Mouse (Mus musculus) small intestine, adult 2 months (tissue): ENCODE measurements around the gene Olfr1105. TPM values are rescaled to one million over a fixed set of nuclear protein-coding genes. Genes with fewer than 3 reads are reported as not detected.

Experiments used
- H3K27ac ChIP-seq: fragments of 200-500 bp; 2 replicates; pipeline ENCODE4 v1.5.1; 2012; ENCODE audit warnings: low read depth, low read length, control low read depth, inconsistent platforms; ENCODE audit not compliant: insufficient read depth
- H3K27me3 ChIP-seq: fragments of 200-500 bp; 2 replicates; pipeline ENCODE4 v1.6.1; 2012; ENCODE audit warnings: mild to moderate bottlenecking, moderate library complexity, low read length, inconsistent platforms; ENCODE audit not compliant: control insufficient read depth, insufficient read depth
- H3K36me3 ChIP-seq: fragments of 200-500 bp; 2 replicates; pipeline ENCODE4 v1.6.1; 2012; ENCODE audit warnings: mild to moderate bottlenecking, low read length, control low read depth, inconsistent platforms; ENCODE audit not compliant: control insufficient read depth, insufficient read depth
- H3K4me1 ChIP-seq: fragments of 200-500 bp; 2 replicates; pipeline ENCODE4 v1.6.1; 2012; ENCODE audit warnings: low read length, inconsistent platforms, mixed read lengths; ENCODE audit not compliant: control insufficient read depth, insufficient read depth, insufficient read length
- H3K4me3 ChIP-seq: fragments of 200-500 bp; 2 replicates; pipeline ENCODE4 v1.5.1; 2012; ENCODE audit warnings: low read depth, mild to moderate bottlenecking, control low read depth, inconsistent platforms, low read length, moderate library complexity
- CTCF ChIP-seq: fragments of 200-500 bp; IDR thresholded peaks from 2 replicates; pipeline ENCODE4 v1.5.1; 2012; ENCODE audit warnings: low read depth, mild to moderate bottlenecking, control low read depth, inconsistent platforms, low read length, moderate library complexity, mixed read lengths; ENCODE audit not compliant: insufficient replicate concordance, insufficient read length; ENCODE audit errors: extremely low read depth
- POLR2A ChIP-seq: fragments of 200-500 bp; IDR thresholded peaks from 2 replicates; pipeline ENCODE4 v1.6.1; 2012; ENCODE audit warnings: low read depth, mild to moderate bottlenecking, control low read depth, inconsistent platforms, low read length, moderate library complexity
- WGBS: fragments of 180-500 bp; shearing (Covaris S2); methylation state at CpG from one replicate; pipeline ENCODE4 v1.1.7; 2018; 5-methylcytosine and 5-hydroxymethylcytosine counted together
- polyA plus RNA-seq: library from polyadenylated mRNA; depleted of rRNA; stranded (reverse); fragments of >200 nt; gene quantifications from 2 replicates; pipeline ENCODE4 v1.2.3, GENCODE M21; 2012; rRNA removed

Gene Olfr1105
- polyA plus RNA-seq = not detected in 2 replicates

DNA sequence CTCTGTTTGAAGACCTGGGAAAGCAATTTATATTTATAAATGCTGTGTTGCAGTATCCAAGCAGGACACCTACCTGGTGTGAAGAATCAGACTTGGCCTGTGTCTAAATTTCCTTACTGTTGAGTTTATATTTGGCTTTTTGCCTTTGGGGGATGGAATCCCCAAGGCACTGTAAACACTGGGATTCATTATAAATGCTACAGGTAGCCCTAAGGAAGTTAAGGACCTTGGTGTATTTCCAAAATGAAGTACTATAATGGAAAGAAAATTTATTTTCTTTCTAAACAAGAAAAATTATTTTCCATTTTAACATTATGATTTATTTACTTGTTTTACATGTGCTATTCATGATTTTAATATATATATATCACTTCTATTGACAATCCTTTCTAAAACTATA lies at the start of gene Olfr1105:
TSS of gene Olfr1105 (minus strand) at position 101 of the 400 bp plus-strand sequence.
- H3K4me3 ChIP-seq = no peak within 1 kb of the TSS
- no peaks in the 10 kb centered on the region for H3K4me1 ChIP-seq

DNA sequence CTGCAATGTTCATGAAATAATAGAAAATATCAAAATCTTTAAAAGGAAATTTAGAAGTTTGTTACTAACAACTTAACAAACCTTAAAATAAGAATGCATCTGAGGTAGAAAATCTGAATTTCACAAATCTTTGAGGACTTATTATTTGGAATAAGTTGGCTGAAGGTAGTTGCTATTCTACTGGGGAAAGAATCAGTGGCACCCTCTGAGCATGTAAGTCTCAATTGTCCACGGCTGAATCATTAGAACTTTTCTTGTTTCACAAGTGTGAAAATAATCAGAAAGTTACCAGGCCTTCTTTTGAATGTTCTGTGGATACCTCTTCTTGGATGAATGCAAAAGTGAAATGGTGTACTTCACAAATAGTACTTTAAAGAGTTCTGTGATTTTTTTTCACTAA lies 39.4 kb upstream of the Olfr1105 start, which contains the start of gene Olfr1107:
TSS of gene Olfr1107 (minus strand) at position 101 of the 400 bp plus-strand sequence.
- no peaks in the 10 kb centered on the region for H3K27me3 ChIP-seq
- H3K4me1 ChIP-seq = no peaks in the 10 kb centered on the region
- H3K4me3 ChIP-seq = no peak within 1 kb of the TSS
- 70% methylated on average over 1 of the region's 1 CpGs for WGBS
- no peak within 1 kb of the TSS for H3K27ac ChIP-seq
- TF ChIP-seq POLR2A = no peak
- TF ChIP-seq CTCF = no peak
- H3K36me3 ChIP-seq = no peaks in the 10 kb centered on the region

More for the DNA sequence above, at the start of gene Olfr1105:
- no peak within 1 kb of the TSS for H3K27ac ChIP-seq
- no peaks in the 10 kb centered on the region for H3K27me3 ChIP-seq
- H3K36me3 ChIP-seq = no peaks in the 10 kb centered on the region
- TF ChIP-seq POLR2A (no peak), CTCF (no peak)

DNA sequence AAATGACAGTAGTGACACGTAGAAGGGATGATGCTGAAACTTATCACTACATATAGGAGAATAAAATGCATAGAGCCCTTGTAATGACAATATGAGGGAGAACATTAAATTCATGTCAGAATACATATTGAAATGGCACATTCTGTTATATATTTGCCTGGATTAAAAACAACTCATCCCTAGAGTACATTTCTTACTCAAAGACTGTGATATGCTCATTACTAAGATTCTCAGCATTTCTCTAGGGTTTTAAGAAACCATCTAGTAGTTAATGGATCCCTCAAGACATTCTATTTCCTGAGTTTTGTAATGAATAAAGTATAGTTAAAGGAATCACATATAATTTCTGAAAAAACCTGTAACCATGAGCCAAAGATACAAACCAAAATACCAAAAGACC lies 15.8 kb upstream of the Olfr1105 start, which contains the start of gene Olfr1106:
TSS of gene Olfr1106 (minus strand) at position 101 of the 400 bp plus-strand sequence.
- Histone ChIP-seq H3K4me1 (no peaks in the 10 kb centered on the region), H3K4me3 (no peak within 1 kb of the TSS), H3K27me3 (no peaks in the 10 kb centered on the region), H3K36me3 (no peaks in the 10 kb centered on the region), H3K27ac (no peak within 1 kb of the TSS)
- TF ChIP-seq CTCF = no peak
- TF ChIP-seq POLR2A = no peak
- WGBS = 49% methylated on average over 1 of the region's 1 CpGs

DNA sequence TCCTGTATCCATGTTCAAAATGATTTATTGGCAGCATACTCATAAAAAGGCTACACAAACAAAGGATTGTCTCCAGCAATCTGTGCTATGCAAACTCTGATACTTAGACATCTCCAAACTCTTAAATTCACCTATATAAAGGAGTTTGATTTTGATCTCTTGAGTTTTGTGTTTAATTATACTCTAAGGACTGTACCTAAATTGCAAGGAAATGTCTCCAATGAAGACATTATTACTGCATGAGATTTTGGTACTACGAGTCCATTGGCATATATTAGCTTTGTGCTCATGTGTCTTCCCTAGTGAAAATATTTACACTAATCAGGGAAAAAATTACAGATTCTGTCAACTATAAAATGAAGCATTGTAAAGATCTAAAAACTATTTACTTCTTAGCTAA lies 9.4 kb downstream of the Olfr1105 start, which contains the start of gene Olfr1104:
TSS of gene Olfr1104 (minus strand) at position 101 of the 400 bp plus-strand sequence.
- 81% methylated on average over 1 of the region's 1 CpGs for WGBS
- Histone ChIP-seq H3K27me3 (no peaks in the 10 kb centered on the region), H3K36me3 (no peaks in the 10 kb centered on the region), H3K27ac (no peak within 1 kb of the TSS), H3K4me3 (no peak within 1 kb of the TSS), H3K4me1 (no peaks in the 10 kb centered on the region)
- no peak for TF ChIP-seq POLR2A
- TF ChIP-seq CTCF = no peak

DNA sequence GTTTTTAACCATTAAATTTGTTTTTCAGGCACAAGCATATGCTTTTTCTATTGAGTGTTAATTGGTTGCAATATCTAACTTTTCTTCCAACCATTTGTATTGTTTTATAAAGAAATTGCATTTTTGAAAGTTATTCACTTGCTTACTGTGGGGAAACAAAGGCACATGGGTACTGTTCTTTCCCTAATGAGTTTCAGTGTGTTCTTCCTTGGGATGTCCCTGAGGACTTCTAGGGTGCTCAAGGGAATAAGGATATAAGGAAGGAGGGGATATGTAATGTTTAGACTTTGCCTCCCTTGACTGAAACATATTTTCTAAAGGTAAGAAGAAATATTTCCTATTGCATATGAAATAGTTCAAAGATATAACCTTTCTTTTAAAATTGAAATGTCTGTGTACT lies 38.2 kb downstream of the Olfr1105 start, which contains the start of gene Olfr1102:
TSS of gene Olfr1102 (plus strand) at position 301 of the 400 bp plus-strand sequence.
- TF ChIP-seq POLR2A (no peak), CTCF (no peak)
- no peaks in the 10 kb centered on the region for H3K36me3 ChIP-seq
- no peaks in the 10 kb centered on the region for H3K27me3 ChIP-seq
- no peaks in the 10 kb centered on the region for H3K4me1 ChIP-seq
- H3K4me3 ChIP-seq = no peak within 1 kb of the TSS
- no peak within 1 kb of the TSS for H3K27ac ChIP-seq

DNA sequence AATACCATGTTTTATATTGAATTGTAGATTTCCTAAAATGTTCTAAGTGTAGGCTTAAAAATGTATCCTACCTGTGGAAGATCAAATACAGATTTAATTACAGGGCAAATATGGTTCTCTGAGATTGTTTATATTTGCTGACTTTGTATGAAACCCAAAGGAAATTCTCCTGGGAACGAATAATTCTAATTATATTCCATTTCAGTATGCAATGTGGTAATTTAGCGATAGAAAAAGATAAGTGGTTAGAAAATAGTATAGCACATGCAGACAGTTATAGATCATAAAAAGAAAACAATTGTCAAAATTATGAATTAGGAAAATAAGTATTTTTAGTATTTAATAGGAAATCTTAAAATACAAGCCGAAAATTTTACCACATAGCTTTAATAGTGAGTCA lies 45.2 kb downstream of the Olfr1105 start, which contains the start of gene Olfr1101:
TSS of gene Olfr1101 (minus strand) at position 101 of the 400 bp plus-strand sequence.
- WGBS = 71% methylated on average over 3 of the region's 3 CpGs
- Histone ChIP-seq H3K27ac (no peak within 1 kb of the TSS), H3K4me1 (no peaks in the 10 kb centered on the region), H3K36me3 (no peaks in the 10 kb centered on the region), H3K27me3 (no peaks in the 10 kb centered on the region), H3K4me3 (no peak within 1 kb of the TSS)
- TF ChIP-seq POLR2A = no peak
- TF ChIP-seq CTCF = no peak

Other genes with a start within 250 kb of the Olfr1105 start
- gene Olfr141, start 226.5 kb downstream of the Olfr1105 start, polyA plus RNA-seq = not detected in 2 replicates
- gene Olfr1094, start 211.9 kb downstream of the Olfr1105 start, polyA plus RNA-seq = not detected in 2 replicates
- not detected in 2 replicates for gene Olfr1095, start 184.8 kb downstream of the Olfr1105 start, polyA plus RNA-seq
- gene Gm13723, start 161.7 kb downstream of the Olfr1105 start, polyA plus RNA-seq = not detected in 2 replicates
- not detected in 2 replicates for gene Olfr1097, start 144.3 kb downstream of the Olfr1105 start, polyA plus RNA-seq
- not detected in 2 replicates for gene Olfr1098, start 112.0 kb downstream of the Olfr1105 start, polyA plus RNA-seq
- not detected in 2 replicates for gene Olfr1099, start 75.8 kb downstream of the Olfr1105 start, polyA plus RNA-seq
- gene Olfr1100, start 56.6 kb downstream of the Olfr1105 start, polyA plus RNA-seq = not detected in 2 replicates
- gene Olfr1101, start 45.3 kb downstream of the Olfr1105 start, polyA plus RNA-seq = not detected in 2 replicates
- gene Olfr1102, start 38.1 kb downstream of the Olfr1105 start, polyA plus RNA-seq = not detected in 2 replicates
- gene Olfr1104, start 9.5 kb downstream of the Olfr1105 start, polyA plus RNA-seq = not detected in 2 replicates
- not detected in 2 replicates for gene Olfr1106, start 15.7 kb upstream of the Olfr1105 start, polyA plus RNA-seq
- gene Olfr1107, start 39.3 kb upstream of the Olfr1105 start, polyA plus RNA-seq = not detected in 2 replicates
- gene Olfr1109, start 59.5 kb upstream of the Olfr1105 start, polyA plus RNA-seq = not detected in 2 replicates
- not detected in 2 replicates for gene Olfr259, start 78.0 kb upstream of the Olfr1105 start, polyA plus RNA-seq
- gene Olfr1110, start 103.8 kb upstream of the Olfr1105 start, polyA plus RNA-seq = not detected in 2 replicates
- gene Olfr1111, start 116.1 kb upstream of the Olfr1105 start, polyA plus RNA-seq = not detected in 2 replicates
- not detected in 2 replicates for gene Olfr1112, start 151.3 kb upstream of the Olfr1105 start, polyA plus RNA-seq
- gene Olfr1113, start 172.4 kb upstream of the Olfr1105 start, polyA plus RNA-seq = not detected in 2 replicates
- not detected in 2 replicates for gene Olfr1115, start 211.5 kb upstream of the Olfr1105 start, polyA plus RNA-seq
- gene Olfr1116, start 231.0 kb upstream of the Olfr1105 start, polyA plus RNA-seq = not detected in 2 replicates